Mouse (Mus musculus) testis, adult 2 months (tissue): Measurements from ENCODE around the gene Ap1s3.

Experiments used
- CTCF ChIP-seq: fragments of 200-500 bp; IDR thresholded peaks from 2 replicates; pipeline ENCODE4 v1.5.1; 2012; ENCODE audit warnings: low read depth, mild to moderate bottlenecking, inconsistent platforms, low read length, moderate library complexity; ENCODE audit not compliant: control insufficient read depth, insufficient read depth, insufficient replicate concordance
- POLR2A ChIP-seq: fragments of 200-500 bp; IDR thresholded peaks from 2 replicates; pipeline ENCODE4 v1.6.1; 2012; ENCODE audit warnings: low read depth, mild to moderate bottlenecking, inconsistent platforms, low read length, moderate library complexity; ENCODE audit not compliant: control insufficient read depth

DNA sequence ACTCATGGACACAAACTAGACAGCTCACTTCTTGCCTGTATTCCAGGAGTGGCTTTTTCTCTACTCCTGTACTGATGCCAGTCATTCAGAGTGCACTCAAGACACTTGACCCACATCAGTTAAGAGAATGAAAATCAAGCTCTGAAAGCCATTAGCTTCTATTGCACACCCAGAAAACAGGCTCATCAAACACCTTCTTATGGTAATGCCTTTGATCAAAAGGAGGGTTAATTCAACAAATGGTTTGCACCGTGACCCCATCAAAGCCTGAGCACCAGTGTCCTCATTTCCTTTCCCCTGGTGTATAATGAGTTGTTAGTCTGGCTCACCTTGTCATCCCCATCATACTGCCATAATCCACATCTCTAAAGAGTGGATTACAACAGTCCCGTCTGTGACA lies 69.3 kb downstream of the Ap1s3 start:
- TF ChIP-seq POLR2A = no peak
- no peak for TF ChIP-seq CTCF
